Mouse (Mus musculus) liver, embryonic 13.5 days (tissue): ENCODE measurements around the gene Stac2. TPM values are rescaled to one million over a fixed set of nuclear protein-coding genes. Genes with fewer than 3 reads are reported as not detected.

Experiments
- ATAC-seq: fragments of 200-750 bp; cut with Nextera tagmentation; 2 replicates; pipeline ENCODE4 v1.8.0; 2017; ENCODE audit warnings: low read depth, mild to moderate bottlenecking, moderate number of reproducible peaks, moderate library complexity
- DNase-seq: peaks from one replicate; pipeline ENCODE4 v3.0.0; 2022
- H3K27ac ChIP-seq: fragments of 300-500 bp; sonication (generic); 2 replicates; pipeline ENCODE4 v1.5.1; 2015; ENCODE audit warnings: moderate library complexity, mild to moderate bottlenecking, inconsistent platforms
- H3K27me3 ChIP-seq: fragments of 300-500 bp; sonication (generic); 2 replicates; pipeline ENCODE4 v1.6.1; 2015; ENCODE audit warnings: mild to moderate bottlenecking, inconsistent platforms
- H3K36me3 ChIP-seq: fragments of 300-500 bp; sonication (generic); 2 replicates; pipeline ENCODE4 v1.6.1; 2015; ENCODE audit warnings: mild to moderate bottlenecking, inconsistent platforms
- H3K4me1 ChIP-seq: fragments of 300-500 bp; sonication (generic); replicated peaks from 2 replicates; pipeline ENCODE4 v1.6.1; 2015; ENCODE audit warnings: inconsistent platforms
- H3K4me2 ChIP-seq: fragments of 300-500 bp; sonication (generic); 2 replicates; pipeline ENCODE4 v1.6.1; 2015; ENCODE audit warnings: inconsistent platforms, mild to moderate bottlenecking, moderate library complexity
- H3K4me3 ChIP-seq: fragments of 300-500 bp; sonication (generic); replicated peaks from 2 replicates; pipeline ENCODE4 v1.5.1; 2015; ENCODE audit warnings: mild to moderate bottlenecking, inconsistent platforms
- H3K9ac ChIP-seq: fragments of 300-500 bp; sonication (generic); 2 replicates; pipeline ENCODE4 v1.6.1; 2015; ENCODE audit warnings: mild to moderate bottlenecking, inconsistent platforms
- H3K9me3 ChIP-seq: fragments of 300-500 bp; sonication (generic); replicated peaks from 2 replicates; pipeline ENCODE4 v1.6.1; 2016; ENCODE audit warnings: inconsistent platforms
- WGBS: fragments of 180-500 bp; shearing (Covaris S2); methylation state at CpG from one replicate; pipeline ENCODE4 v1.1.7; 2015; ENCODE audit not compliant: insufficient replicate concordance; 5-methylcytosine and 5-hydroxymethylcytosine counted together
- polyA plus RNA-seq: library from polyadenylated mRNA; unstranded; fragments of >200 nt; fragmentation: Nextera tagmentation; extraction: Ambion mirVana; gene quantifications from 2 replicates; pipeline ENCODE4 v1.2.1, GENCODE M21; 2015

Stac2 gene
- 0.05 TPM in 1 of 2 replicates, not detected in the other for polyA plus RNA-seq

- H3K4me3 ChIP-seq: peak within 1 kb of the TSS; percentile 38
- no peaks in the 10 kb centered on the region for H3K36me3 ChIP-seq
- peak within 1 kb of the TSS; percentile 50 for H3K4me2 ChIP-seq
- H3K9ac ChIP-seq: no peak within 1 kb of the TSS
- DNase-seq (no peak), ATAC-seq (peak; percentile 59)
- H3K27ac ChIP-seq: no peak within 1 kb of the TSS
- 4% methylated on average over 36 of the region's 48 CpGs for WGBS
- H3K27me3 ChIP-seq: peaks cover 89% of the 10 kb centered on the region
- peaks cover 18% of the 10 kb centered on the region for H3K4me1 ChIP-seq
- H3K9me3 ChIP-seq: no peaks in the 10 kb centered on the region
Measured at GRCm38 (mm10) chr11:98052989-98053834, at the start of gene Stac2. Gene Stac2, minus strand, starts transcription at chr11:98053462.

- Histone ChIP-seq H3K27ac (no peak overlapping the region), H3K9me3 (no peaks in the 10 kb centered on the region), H3K4me2 (no peak overlapping the region), H3K4me1 (no peaks in the 10 kb centered on the region), H3K4me3 (no peak overlapping the region), H3K9ac (no peak overlapping the region), H3K27me3 (no peaks in the 10 kb centered on the region), H3K36me3 (peaks cover 30% of the 10 kb centered on the region)
- WGBS: 83% methylated on average over 3 of the region's 3 CpGs
- DNase-seq (no peak), ATAC-seq (no peak)
Measured at GRCm38 (mm10) chr11:98101332-98101731, 48.1 kb upstream of the Stac2 start.

- no peaks in the 10 kb centered on the region for H3K9me3 ChIP-seq
- DNase-seq (no peak), ATAC-seq (no peak)
- H3K4me1 ChIP-seq: peaks cover 5% of the 10 kb centered on the region; the same call in 1 of the 2 replicates
- no peak overlapping the region for H3K4me3 ChIP-seq
- H3K4me2 ChIP-seq: no peak overlapping the region
- H3K36me3 ChIP-seq: peaks cover 34% of the 10 kb centered on the region
- H3K27ac ChIP-seq: no peak overlapping the region
- 78% methylated on average over 9 of the region's 9 CpGs for WGBS
- H3K9ac ChIP-seq: no peak overlapping the region
- H3K27me3 ChIP-seq: no peaks in the 10 kb centered on the region
Measured at GRCm38 (mm10) chr11:98090583-98090982, 37.3 kb upstream of the Stac2 start.

- no peak; the same call in 1 of the 2 replicates for ATAC-seq
- WGBS: 24% methylated on average over 7 of the region's 7 CpGs
Measured at GRCm38 (mm10) chr11:98088224-98088623, 35.0 kb upstream of the Stac2 start.

GRCm38 (mm10) chr11:98086574-98086973 is 33.3 kb upstream of the Stac2 start:
- Histone ChIP-seq H3K4me3 (no peak overlapping the region), H3K27me3 (no peaks in the 10 kb centered on the region), H3K4me1 (peaks cover 5% of the 10 kb centered on the region; the same call in 1 of the 2 replicates), H3K9ac (no peak overlapping the region), H3K9me3 (no peaks in the 10 kb centered on the region), H3K4me2 (no peak overlapping the region), H3K27ac (no peak overlapping the region), H3K36me3 (peaks cover 19% of the 10 kb centered on the region)
- 74% methylated on average over 7 of the region's 7 CpGs for WGBS
- ATAC-seq (no peak), DNase-seq (no peak)

More at GRCm38 (mm10) chr11:98088224-98088623, 35.0 kb upstream of the Stac2 start:
- Histone ChIP-seq H3K4me3 (no peak overlapping the region), H3K27me3 (no peaks in the 10 kb centered on the region), H3K4me1 (peaks cover 5% of the 10 kb centered on the region; the same call in 1 of the 2 replicates), H3K4me2 (no peak overlapping the region), H3K27ac (no peak overlapping the region), H3K9me3 (no peaks in the 10 kb centered on the region), H3K9ac (no peak overlapping the region), H3K36me3 (peaks cover 34% of the 10 kb centered on the region)
- DNase-seq: peak; percentile 15

- ATAC-seq (no peak), DNase-seq (no peak)
- Histone ChIP-seq H3K27me3 (no peaks in the 10 kb centered on the region), H3K4me3 (no peak overlapping the region), H3K9ac (no peak overlapping the region), H3K36me3 (peaks cover 15% of the 10 kb centered on the region), H3K27ac (no peak overlapping the region), H3K4me2 (no peak overlapping the region), H3K4me1 (peaks cover 5% of the 10 kb centered on the region; the same call in 1 of the 2 replicates), H3K9me3 (no peaks in the 10 kb centered on the region)
- WGBS: 84% methylated on average over 9 of the region's 9 CpGs
Measured at GRCm38 (mm10) chr11:98086141-98086540, 32.9 kb upstream of the Stac2 start.

- Histone ChIP-seq H3K9me3 (no peaks in the 10 kb centered on the region), H3K4me1 (no peaks in the 10 kb centered on the region), H3K36me3 (no peaks in the 10 kb centered on the region), H3K27me3 (no peaks in the 10 kb centered on the region), H3K27ac (no peak overlapping the region), H3K4me2 (no peak overlapping the region), H3K4me3 (no peak overlapping the region), H3K9ac (no peak overlapping the region)
- DNase-seq (no peak), ATAC-seq (no peak)
- 76% methylated on average over 7 of the region's 7 CpGs for WGBS
Measured at GRCm38 (mm10) chr11:98082745-98083144, 29.5 kb upstream of the Stac2 start.

GRCm38 (mm10) chr11:98080450-98080849 is 27.2 kb upstream of the Stac2 start:
- no peaks in the 10 kb centered on the region for H3K4me1 ChIP-seq
- no peak overlapping the region for H3K9ac ChIP-seq
- no peak for ATAC-seq
- H3K27me3 ChIP-seq: no peaks in the 10 kb centered on the region
- H3K4me2 ChIP-seq: no peak overlapping the region
- H3K27ac ChIP-seq: no peak overlapping the region
- H3K9me3 ChIP-seq: no peaks in the 10 kb centered on the region
- no peak overlapping the region for H3K4me3 ChIP-seq
- H3K36me3 ChIP-seq: no peaks in the 10 kb centered on the region
- DNase-seq: no peak
- WGBS: 72% methylated on average over 6 of the region's 6 CpGs

- H3K27ac ChIP-seq: no peak overlapping the region
- no peak overlapping the region for H3K4me3 ChIP-seq
- DNase-seq (no peak), ATAC-seq (no peak)
- H3K9me3 ChIP-seq: no peaks in the 10 kb centered on the region
- H3K4me2 ChIP-seq: no peak overlapping the region
- 67% methylated on average over 8 of the region's 8 CpGs for WGBS
- H3K4me1 ChIP-seq: peaks cover 4% of the 10 kb centered on the region; the same call in 1 of the 2 replicates
- no peak overlapping the region for H3K9ac ChIP-seq
- no peaks in the 10 kb centered on the region for H3K36me3 ChIP-seq
- no peaks in the 10 kb centered on the region for H3K27me3 ChIP-seq
Measured at GRCm38 (mm10) chr11:98077086-98077485, 23.8 kb upstream of the Stac2 start.

GRCm38 (mm10) chr11:98075195-98075808 is 22.0 kb upstream of the Stac2 start:
- WGBS: 19% methylated on average over 13 of the region's 13 CpGs
- H3K27me3 ChIP-seq: no peaks in the 10 kb centered on the region
- no peak for ATAC-seq
- no peak overlapping the region for H3K4me3 ChIP-seq
- H3K4me2 ChIP-seq: no peak overlapping the region
- peak; percentile 57 for DNase-seq
- no peaks in the 10 kb centered on the region for H3K36me3 ChIP-seq
- H3K9me3 ChIP-seq: no peaks in the 10 kb centered on the region
- H3K27ac ChIP-seq: no peak overlapping the region
- peaks cover 4% of the 10 kb centered on the region; the same call in 1 of the 2 replicates for H3K4me1 ChIP-seq
- H3K9ac ChIP-seq: no peak overlapping the region

GRCm38 (mm10) chr11:98073442-98073841 is 20.2 kb upstream of the Stac2 start:
- Histone ChIP-seq H3K27me3 (no peaks in the 10 kb centered on the region), H3K4me2 (no peak overlapping the region), H3K9me3 (no peaks in the 10 kb centered on the region), H3K36me3 (no peaks in the 10 kb centered on the region), H3K4me1 (peaks cover 4% of the 10 kb centered on the region; the same call in 1 of the 2 replicates), H3K4me3 (no peak overlapping the region), H3K27ac (no peak overlapping the region), H3K9ac (no peak overlapping the region)
- 67% methylated on average over 4 of the region's 4 CpGs for WGBS
- ATAC-seq (no peak), DNase-seq (no peak)
